Mouse (Mus musculus) adrenal gland, adult 2 months (tissue): ENCODE data around the gene Cdkal1. TPM values are rescaled to one million over a fixed set of nuclear protein-coding genes. Genes with fewer than 3 reads are reported as not detected.

ENCODE experiments used
- DNase-seq: peaks from one replicate; pipeline ENCODE4 v3.0.0; 2021
- polyA plus RNA-seq: library from polyadenylated mRNA; depleted of rRNA; stranded (reverse); fragments of >200 nt; gene quantifications from 2 replicates; pipeline ENCODE4 v1.2.3, GENCODE M21; 2012
- total RNA-seq, 2 experiments: library from RNA; stranded (reverse); gene quantifications; 2 replicates each; pipeline ENCODE4 v1.2.3; 2021

Cdkal1 gene
- total and polyA plus RNA-seq, 3 experiments = 0.73 to 29.0 (median 22.0) TPM

- DNase-seq = peak; percentile 47
Observed at GRCm38 (mm10) chr13:29627438-29628124, 227.9 kb downstream of the Cdkal1 start.

- DNase-seq = no peak
Observed at GRCm38 (mm10) chr13:29624929-29625328, 230.5 kb downstream of the Cdkal1 start.

- no peak for DNase-seq
Observed at GRCm38 (mm10) chr13:29623636-29624239, 231.7 kb downstream of the Cdkal1 start.

GRCm38 (mm10) chr13:29621881-29622280 lies 233.6 kb downstream of the Cdkal1 start:
- no peak for DNase-seq

GRCm38 (mm10) chr13:29621363-29621762 lies 234.1 kb downstream of the Cdkal1 start:
- DNase-seq = no peak

GRCm38 (mm10) chr13:29620826-29621225 lies 234.6 kb downstream of the Cdkal1 start:
- no peak for DNase-seq

- no peak for DNase-seq
Observed at GRCm38 (mm10) chr13:29616654-29617171, 238.8 kb downstream of the Cdkal1 start.

GRCm38 (mm10) chr13:29615987-29616386 lies 239.5 kb downstream of the Cdkal1 start:
- no peak for DNase-seq

- no peak for DNase-seq
Observed at GRCm38 (mm10) chr13:29615081-29615480, 240.4 kb downstream of the Cdkal1 start.

GRCm38 (mm10) chr13:29610051-29610931 lies 245.2 kb downstream of the Cdkal1 start:
- no peak for DNase-seq

- no peak for DNase-seq
Observed at GRCm38 (mm10) chr13:29609441-29609840, 246.0 kb downstream of the Cdkal1 start.

- DNase-seq = peak; percentile 68
Observed at GRCm38 (mm10) chr13:29604241-29604640, 251.2 kb downstream of the Cdkal1 start.

GRCm38 (mm10) chr13:29603597-29603996 lies 251.9 kb downstream of the Cdkal1 start:
- DNase-seq = no peak

GRCm38 (mm10) chr13:29601033-29601432 lies 254.4 kb downstream of the Cdkal1 start:
- no peak for DNase-seq

GRCm38 (mm10) chr13:29599646-29600045 lies 255.8 kb downstream of the Cdkal1 start:
- DNase-seq = no peak

- no peak for DNase-seq
Observed at GRCm38 (mm10) chr13:29596735-29597134, 258.7 kb downstream of the Cdkal1 start.

GRCm38 (mm10) chr13:29593096-29593495 lies 262.4 kb downstream of the Cdkal1 start:
- no peak for DNase-seq

GRCm38 (mm10) chr13:29590685-29591084 lies 264.8 kb downstream of the Cdkal1 start:
- DNase-seq = no peak

- DNase-seq = no peak
Observed at GRCm38 (mm10) chr13:29590164-29590563, 265.3 kb downstream of the Cdkal1 start.

GRCm38 (mm10) chr13:29588693-29589092 lies 266.8 kb downstream of the Cdkal1 start:
- no peak for DNase-seq

- no peak for DNase-seq
Observed at GRCm38 (mm10) chr13:29581762-29582700, 273.4 kb downstream of the Cdkal1 start.
